Mouse (Mus musculus): Measurements from ENCODE around the gene Hist1h2be.

Hist1h2be gene

GRCm38 (mm10) chr13:23620733-23621531 lies at the start of gene Hist1h2be:
Gene Hist1h2be, minus strand, starts transcription at chr13:23621124.
- peak; percentile 78 to 83 for DNase-seq (ENCODE audit: low spot score in 2 of 2)

- no peak for DNase-seq (ENCODE audit: low spot score in 2 of 2)
Observed at GRCm38 (mm10) chr13:23662536-23662935, 41.6 kb upstream of the Hist1h2be start.

- no peak for DNase-seq (ENCODE audit: low spot score in 2 of 2)
Observed at GRCm38 (mm10) chr13:23659636-23660366, 38.9 kb upstream of the Hist1h2be start.

GRCm38 (mm10) chr13:23630653-23631052 lies 9.7 kb upstream of the Hist1h2be start:
- peak in 1 of 2 experiments; percentile 36 for DNase-seq (ENCODE audit: low spot score in 2 of 2)

GRCm38 (mm10) chr13:23622861-23623450 lies 2.0 kb upstream of the Hist1h2be start:
- DNase-seq (ENCODE audit: low spot score in 2 of 2): peak; percentile 35 to 64

GRCm38 (mm10) chr13:23622175-23622671 lies 1.3 kb upstream of the Hist1h2be start, which contains the start of gene Hist1h1e:
Gene Hist1h1e, minus strand, starts transcription at chr13:23622558.
- peak; percentile 96 to 99 for DNase-seq (ENCODE audit: low spot score in 2 of 2)

- DNase-seq (ENCODE audit: low spot score in 2 of 2): peak; percentile 74 to 81
Observed at GRCm38 (mm10) chr13:23621532-23622174, 729 bp upstream of the Hist1h2be start.

- peak in 1 of 2 experiments; percentile 42 for DNase-seq (ENCODE audit: low spot score in 2 of 2)
Observed at GRCm38 (mm10) chr13:23620056-23620732, 730 bp downstream of the Hist1h2be start.

- DNase-seq (ENCODE audit: low spot score in 2 of 2): no peak
Observed at GRCm38 (mm10) chr13:23611638-23612037, 9.3 kb downstream of the Hist1h2be start.

- DNase-seq (ENCODE audit: low spot score in 2 of 2): no peak
Observed at GRCm38 (mm10) chr13:23610393-23610792, 10.5 kb downstream of the Hist1h2be start.

GRCm38 (mm10) chr13:23609844-23610243 lies 11.1 kb downstream of the Hist1h2be start:
- DNase-seq (ENCODE audit: low spot score in 2 of 2): peak in 1 of 2 experiments; percentile 15

GRCm38 (mm10) chr13:23609209-23609608 lies 11.7 kb downstream of the Hist1h2be start:
- peak in 1 of 2 experiments; percentile 51 for DNase-seq (ENCODE audit: low spot score in 2 of 2)

GRCm38 (mm10) chr13:23605052-23605451 lies 15.9 kb downstream of the Hist1h2be start:
- DNase-seq (ENCODE audit: low spot score in 2 of 2): no peak

GRCm38 (mm10) chr13:23604452-23604851 lies 16.5 kb downstream of the Hist1h2be start:
- no peak for DNase-seq (ENCODE audit: low spot score in 2 of 2)

- DNase-seq (ENCODE audit: low spot score in 2 of 2): no peak
Observed at GRCm38 (mm10) chr13:23603182-23603699, 17.7 kb downstream of the Hist1h2be start.

GRCm38 (mm10) chr13:23597957-23598356 lies 23.0 kb downstream of the Hist1h2be start:
- peak; percentile 82 to 93 for DNase-seq (ENCODE audit: low spot score in 2 of 2)

GRCm38 (mm10) chr13:23595622-23596372 lies 25.1 kb downstream of the Hist1h2be start:
- DNase-seq (ENCODE audit: low spot score in 2 of 2): peak in 1 of 2 experiments; percentile 68

- DNase-seq (ENCODE audit: low spot score in 2 of 2): no peak
Observed at GRCm38 (mm10) chr13:23595185-23595584, 25.7 kb downstream of the Hist1h2be start.

- DNase-seq (ENCODE audit: low spot score in 2 of 2): no peak
Observed at GRCm38 (mm10) chr13:23593051-23593770, 27.7 kb downstream of the Hist1h2be start.
